Mouse (Mus musculus) E14TG2a.4 (cell line): ENCODE data around the gene Pdhx.

Source experiments
- H3K27me3 ChIP-seq: 2 replicates; pipeline ENCODE4 v1.6.1; 2014; ENCODE audit warnings: low read length, control low read depth; ENCODE audit not compliant: insufficient read depth
- H3K36me3 ChIP-seq: 2 replicates; pipeline ENCODE4 v1.6.1; 2014; ENCODE audit warnings: low read length, control low read depth; ENCODE audit not compliant: insufficient read depth
- H3K4me1 ChIP-seq: replicated peaks from 2 replicates; pipeline ENCODE4 v1.6.1; 2014; ENCODE audit warnings: low read depth, low read length, control low read depth
- H3K4me3 ChIP-seq: replicated peaks from 2 replicates; pipeline ENCODE4 v1.5.1; 2014; ENCODE audit warnings: mild to moderate bottlenecking, low read length
- H3K9me3 ChIP-seq: 2 replicates; pipeline ENCODE4 v1.6.1; 2014; ENCODE audit warnings: low read length, control low read depth
- CTCF ChIP-seq: conservative IDR thresholded peaks from 2 replicates; pipeline ENCODE4 v1.5.1; 2014; ENCODE audit warnings: low read length
- NANOG ChIP-seq: IDR thresholded peaks from 2 replicates; pipeline ENCODE4 v1.6.1; 2014; ENCODE audit warnings: borderline replicate concordance, low read length, mixed read lengths
- POU5F1 ChIP-seq: IDR thresholded peaks from 2 replicates; pipeline ENCODE4 v1.6.1; 2014; ENCODE audit warnings: low read length, borderline replicate concordance

Gene Pdhx

GRCm38 (mm10) chr2:103088099-103088498, 14.8 kb upstream of the Pdhx start:
- Histone ChIP-seq H3K36me3 (peaks cover 13% of the 10 kb centered on the region), H3K27me3 (no peaks in the 10 kb centered on the region), H3K4me1 (no peaks in the 10 kb centered on the region), H3K9me3 (no peaks in the 10 kb centered on the region), H3K4me3 (no peak overlapping the region)
- TF ChIP-seq NANOG: no peak
- peak; percentile 80 for TF ChIP-seq CTCF
- no peak for TF ChIP-seq POU5F1

- TF ChIP-seq POU5F1: no peak
- peak; percentile 47 for TF ChIP-seq CTCF
- no peak for TF ChIP-seq NANOG
- H3K27me3 ChIP-seq: no peaks in the 10 kb centered on the region
- no peak overlapping the region for H3K4me3 ChIP-seq
- H3K36me3 ChIP-seq: peaks cover 13% of the 10 kb centered on the region
- no peaks in the 10 kb centered on the region for H3K4me1 ChIP-seq
- H3K9me3 ChIP-seq: no peaks in the 10 kb centered on the region
These were observed 13.1 kb upstream of the Pdhx start for GRCm38 (mm10) chr2:103086432-103086831.

GRCm38 (mm10) chr2:103085633-103086032, 12.3 kb upstream of the Pdhx start:
- H3K4me1 ChIP-seq: no peaks in the 10 kb centered on the region
- H3K36me3 ChIP-seq: peaks cover 13% of the 10 kb centered on the region
- no peak overlapping the region for H3K4me3 ChIP-seq
- H3K9me3 ChIP-seq: no peaks in the 10 kb centered on the region
- no peak for TF ChIP-seq POU5F1
- no peak for TF ChIP-seq CTCF
- no peak for TF ChIP-seq NANOG
- H3K27me3 ChIP-seq: no peaks in the 10 kb centered on the region

- no peak for TF ChIP-seq POU5F1
- TF ChIP-seq CTCF: peak; percentile 58
- TF ChIP-seq NANOG: no peak
- Histone ChIP-seq H3K36me3 (peaks cover 10% of the 10 kb centered on the region), H3K4me3 (no peak overlapping the region), H3K9me3 (no peaks in the 10 kb centered on the region), H3K4me1 (no peaks in the 10 kb centered on the region), H3K27me3 (no peaks in the 10 kb centered on the region)
These were observed 11.1 kb upstream of the Pdhx start for GRCm38 (mm10) chr2:103084451-103084850.

GRCm38 (mm10) chr2:103082853-103083252, 9.5 kb upstream of the Pdhx start:
- peaks cover 3% of the 10 kb centered on the region; the same call in 1 of the 2 replicates for H3K36me3 ChIP-seq
- TF ChIP-seq NANOG (no peak), POU5F1 (no peak), CTCF (no peak)
- no peaks in the 10 kb centered on the region for H3K27me3 ChIP-seq
- H3K9me3 ChIP-seq: no peaks in the 10 kb centered on the region
- no peak overlapping the region for H3K4me3 ChIP-seq
- H3K4me1 ChIP-seq: no peaks in the 10 kb centered on the region

GRCm38 (mm10) chr2:103081706-103082105, 8.4 kb upstream of the Pdhx start:
- TF ChIP-seq CTCF (no peak), NANOG (no peak), POU5F1 (no peak)
- H3K36me3 ChIP-seq: no peaks in the 10 kb centered on the region

GRCm38 (mm10) chr2:103081117-103081516, 7.8 kb upstream of the Pdhx start:
- no peaks in the 10 kb centered on the region for H3K27me3 ChIP-seq
- H3K4me1 ChIP-seq: no peaks in the 10 kb centered on the region
- H3K4me3 ChIP-seq: no peak overlapping the region
- TF ChIP-seq CTCF: no peak
- TF ChIP-seq POU5F1: no peak
- no peak for TF ChIP-seq NANOG
- no peaks in the 10 kb centered on the region for H3K36me3 ChIP-seq
- H3K9me3 ChIP-seq: no peaks in the 10 kb centered on the region

More at GRCm38 (mm10) chr2:103081706-103082105, 8.4 kb upstream of the Pdhx start:
- H3K4me3 ChIP-seq: no peak overlapping the region
- no peaks in the 10 kb centered on the region for H3K9me3 ChIP-seq
- no peaks in the 10 kb centered on the region for H3K4me1 ChIP-seq
- no peaks in the 10 kb centered on the region for H3K27me3 ChIP-seq

GRCm38 (mm10) chr2:103070586-103070985, 2.7 kb downstream of the Pdhx start:
- Histone ChIP-seq H3K4me1 (peaks cover 24% of the 10 kb centered on the region), H3K9me3 (0 out of 2 replicates have a peak, but pooled peaks cover 3% of the 10 kb centered on the region), H3K36me3 (peaks cover 17% of the 10 kb centered on the region; the same call in 1 of the 2 replicates), H3K27me3 (no peaks in the 10 kb centered on the region), H3K4me3 (no peak overlapping the region)
- no peak for TF ChIP-seq NANOG
- no peak for TF ChIP-seq CTCF
- no peak for TF ChIP-seq POU5F1

- TF ChIP-seq CTCF (no peak), NANOG (no peak), POU5F1 (no peak)
- Histone ChIP-seq H3K4me1 (peaks cover 24% of the 10 kb centered on the region), H3K27me3 (no peaks in the 10 kb centered on the region), H3K36me3 (peaks cover 17% of the 10 kb centered on the region; the same call in 1 of the 2 replicates), H3K4me3 (no peak overlapping the region), H3K9me3 (0 out of 2 replicates have a peak, but pooled peaks cover 3% of the 10 kb centered on the region)
These were observed 3.4 kb downstream of the Pdhx start for GRCm38 (mm10) chr2:103069752-103070405.
